Mouse (Mus musculus) heart, embryonic 12.5 days (tissue): Measurements from ENCODE around the gene Ddx54. TPM values are rescaled to one million over a fixed set of nuclear protein-coding genes. Genes with fewer than 3 reads are reported as not detected.

Source experiments
- ATAC-seq: fragments of 200-750 bp; cut with Nextera tagmentation; 2 replicates; pipeline ENCODE4 v1.8.0; 2017; ENCODE audit warnings: moderate TSS enrichment, moderate library complexity; ENCODE audit not compliant: insufficient number of reproducible peaks, low FRiP score
- H3K27ac ChIP-seq: fragments of 300-500 bp; sonication (generic); 2 replicates; pipeline ENCODE4 v1.5.1; 2016; ENCODE audit warnings: mild to moderate bottlenecking, moderate library complexity; ENCODE audit not compliant: poor library complexity, severe bottlenecking
- H3K27me3 ChIP-seq: fragments of 300-500 bp; sonication (generic); replicated peaks from 2 replicates; pipeline ENCODE4 v1.6.1; 2016; ENCODE audit warnings: mild to moderate bottlenecking, moderate library complexity
- H3K36me3 ChIP-seq: fragments of 300-500 bp; sonication (generic); 2 replicates; pipeline ENCODE4 v1.6.1; 2016; ENCODE audit warnings: mild to moderate bottlenecking, moderate library complexity
- H3K4me1 ChIP-seq: fragments of 300-500 bp; sonication (generic); replicated peaks from 2 replicates; pipeline ENCODE4 v1.6.1; 2016; ENCODE audit warnings: mild to moderate bottlenecking
- H3K4me2 ChIP-seq: fragments of 300-500 bp; sonication (generic); 2 replicates; pipeline ENCODE4 v1.6.1; 2016; ENCODE audit warnings: mild to moderate bottlenecking, moderate library complexity
- H3K4me3 ChIP-seq: fragments of 300-500 bp; sonication (generic); 2 replicates; pipeline ENCODE4 v1.5.1; 2016; ENCODE audit warnings: mild to moderate bottlenecking
- H3K9ac ChIP-seq: fragments of 300-500 bp; sonication (generic); 2 replicates; pipeline ENCODE4 v1.6.1; 2016; ENCODE audit warnings: mild to moderate bottlenecking, moderate library complexity
- H3K9me3 ChIP-seq: fragments of 300-500 bp; sonication (generic); replicated peaks from 2 replicates; pipeline ENCODE4 v1.6.1; 2016; ENCODE audit warnings: mild to moderate bottlenecking, moderate library complexity
- WGBS: fragments of 180-500 bp; shearing (Covaris S2); methylation state at CpG from one replicate; pipeline ENCODE4 v1.1.7; 2016; 5-methylcytosine and 5-hydroxymethylcytosine counted together
- polyA plus RNA-seq: library from polyadenylated mRNA; unstranded; fragments of >200 nt; fragmentation: Nextera tagmentation; extraction: Ambion mirVana; gene quantifications from 2 replicates; pipeline ENCODE4 v1.2.1, GENCODE M21; 2016

The Ddx54 gene
- polyA plus RNA-seq, 1 experiment from 2014 or later: 38.7 TPM

GRCm38 (mm10) chr5:120612822-120613604 lies 474 bp downstream of the Ddx54 start:
- Histone ChIP-seq H3K27me3 (no peaks in the 10 kb centered on the region), H3K9me3 (peaks cover 5% of the 10 kb centered on the region; the same call in 1 of the 2 replicates), H3K36me3 (peaks cover 39% of the 10 kb centered on the region), H3K4me1 (peaks cover 18% of the 10 kb centered on the region), H3K27ac (peak overlapping the region; percentile 69), H3K4me2 (peak overlapping the region; percentile 95), H3K4me3 (peak overlapping the region; percentile 69), H3K9ac (peak overlapping the region; percentile 82)
- peak; percentile 94 for ATAC-seq
- WGBS: under 1% methylated on average over 65 of the region's 69 CpGs

DNA sequence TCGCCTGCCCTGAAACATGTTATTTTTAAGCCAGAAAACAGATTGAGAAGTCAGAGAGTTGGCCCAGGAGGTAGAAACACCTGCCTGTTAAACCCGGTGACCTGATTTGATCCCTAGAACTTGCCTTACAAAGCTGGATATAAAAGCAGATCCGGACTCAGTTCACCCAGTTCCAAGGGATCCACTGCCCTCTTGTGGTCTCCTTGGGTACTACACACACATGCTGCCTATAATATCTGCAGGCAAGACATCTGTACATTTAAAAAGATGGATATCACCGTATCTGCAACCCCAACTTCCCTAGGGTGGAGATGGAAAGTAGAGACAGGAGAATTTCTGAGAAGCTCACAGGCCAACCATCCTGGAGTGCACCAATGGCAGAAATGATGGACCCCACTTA lies 3.4 kb downstream of the Ddx54 start:
- no peak overlapping the region for H3K9ac ChIP-seq
- peaks cover 5% of the 10 kb centered on the region; the same call in 1 of the 2 replicates for H3K9me3 ChIP-seq
- H3K4me3 ChIP-seq: no peak overlapping the region
- H3K27ac ChIP-seq: no peak overlapping the region
- no peak overlapping the region for H3K4me2 ChIP-seq
- peaks cover 18% of the 10 kb centered on the region for H3K4me1 ChIP-seq
- H3K36me3 ChIP-seq: peaks cover 59% of the 10 kb centered on the region
- no peaks in the 10 kb centered on the region for H3K27me3 ChIP-seq
- 96% methylated on average over 4 of the region's 4 CpGs for WGBS
- no peak for ATAC-seq

DNA sequence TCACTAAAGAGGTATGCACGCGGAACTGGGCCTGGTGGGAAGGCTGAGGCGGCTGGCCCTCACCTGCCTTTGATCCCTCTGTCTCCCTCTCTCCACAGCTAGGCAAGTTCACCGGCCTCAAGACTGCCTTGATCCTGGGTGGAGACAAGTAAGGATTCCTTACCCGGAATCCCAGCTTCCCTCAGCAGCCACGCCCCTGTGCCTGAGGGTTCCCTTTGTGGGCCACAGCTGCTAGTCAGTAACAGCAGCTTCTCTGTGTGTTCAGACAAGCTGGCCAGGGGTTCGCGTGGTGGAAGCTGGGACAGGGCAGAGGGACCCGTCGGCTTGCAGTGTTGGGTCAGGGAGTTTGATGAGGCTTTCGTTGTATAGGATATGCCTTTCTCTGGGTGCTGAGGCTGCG lies 6.2 kb downstream of the Ddx54 start:
- Histone ChIP-seq H3K9ac (no peak overlapping the region), H3K36me3 (peaks cover 84% of the 10 kb centered on the region), H3K27me3 (no peaks in the 10 kb centered on the region), H3K4me2 (no peak overlapping the region), H3K27ac (no peak overlapping the region), H3K9me3 (peaks cover 5% of the 10 kb centered on the region; the same call in 1 of the 2 replicates), H3K4me1 (peaks cover 15% of the 10 kb centered on the region), H3K4me3 (no peak overlapping the region)
- ATAC-seq: no peak
- WGBS: 82% methylated on average over 12 of the region's 12 CpGs

DNA sequence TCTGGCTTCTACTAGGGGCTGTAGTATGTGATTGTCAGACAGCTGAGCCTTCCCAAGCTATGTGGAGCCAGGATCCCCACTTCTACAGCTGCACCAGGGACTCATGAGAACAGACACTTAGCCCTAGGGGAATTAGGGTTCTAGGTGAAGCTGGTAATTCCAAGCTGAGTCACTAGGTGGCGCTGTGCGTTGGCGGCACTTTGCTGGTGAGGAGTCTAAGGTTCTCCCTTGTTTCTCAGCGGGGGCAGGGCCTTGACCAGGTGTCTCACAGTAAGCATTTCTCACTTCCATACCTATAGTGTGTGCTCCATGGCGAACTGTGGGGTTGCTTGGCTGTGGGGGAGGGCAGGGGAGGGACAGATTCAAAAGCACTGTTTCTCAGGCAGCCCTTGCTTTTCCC lies 6.7 kb downstream of the Ddx54 start:
- Histone ChIP-seq H3K4me1 (peaks cover 11% of the 10 kb centered on the region), H3K36me3 (peaks cover 89% of the 10 kb centered on the region), H3K27ac (no peak overlapping the region), H3K27me3 (no peaks in the 10 kb centered on the region), H3K9ac (no peak overlapping the region), H3K4me2 (no peak overlapping the region), H3K4me3 (no peak overlapping the region), H3K9me3 (peaks cover 5% of the 10 kb centered on the region; the same call in 1 of the 2 replicates)
- WGBS: 17% methylated on average over 5 of the region's 5 CpGs
- ATAC-seq: no peak

- Histone ChIP-seq H3K4me1 (peaks cover 11% of the 10 kb centered on the region), H3K27ac (no peak overlapping the region), H3K9ac (no peak overlapping the region), H3K4me3 (no peak overlapping the region), H3K9me3 (peaks cover 5% of the 10 kb centered on the region; the same call in 1 of the 2 replicates), H3K36me3 (peaks cover 95% of the 10 kb centered on the region), H3K27me3 (no peaks in the 10 kb centered on the region), H3K4me2 (no peak overlapping the region)
- WGBS: 70% methylated on average over 18 of the region's 18 CpGs
- ATAC-seq: no peak
These were observed 8.0 kb downstream of the Ddx54 start for GRCm38 (mm10) chr5:120620375-120621077.

GRCm38 (mm10) chr5:120621078-120621765 lies 8.7 kb downstream of the Ddx54 start:
- Histone ChIP-seq H3K36me3 (peaks cover 95% of the 10 kb centered on the region), H3K4me2 (no peak overlapping the region)
- ATAC-seq: no peak

DNA sequence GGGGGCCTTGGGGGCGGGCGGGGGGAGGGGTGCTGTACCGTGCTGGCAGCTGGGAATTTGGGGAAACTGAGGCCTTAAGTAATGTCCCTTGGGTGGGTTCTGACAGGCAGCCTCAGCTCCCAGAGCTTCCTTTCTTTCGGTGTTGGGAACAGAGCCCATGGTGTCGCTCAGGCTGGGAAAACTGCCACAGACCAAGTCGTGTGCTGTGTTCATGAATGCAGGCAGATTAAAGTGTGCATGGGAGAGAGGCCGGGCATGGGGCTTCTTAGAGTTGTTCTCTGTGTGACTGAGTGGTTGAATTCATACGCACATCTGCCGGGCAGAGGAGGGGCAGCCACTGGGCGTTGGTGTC lies 9.3 kb downstream of the Ddx54 start:
- H3K27me3 ChIP-seq: no peaks in the 10 kb centered on the region
- H3K4me2 ChIP-seq: no peak overlapping the region
- H3K9ac ChIP-seq: 0 out of 2 replicates have a peak overlapping the region, but pooled peaks have one; percentile 1
- H3K4me3 ChIP-seq: no peak overlapping the region
- no peak for ATAC-seq
- H3K27ac ChIP-seq: no peak overlapping the region
- H3K4me1 ChIP-seq: peaks cover 11% of the 10 kb centered on the region
- WGBS: 92% methylated on average over 10 of the region's 10 CpGs
- no peaks in the 10 kb centered on the region for H3K9me3 ChIP-seq
- H3K36me3 ChIP-seq: peaks cover 97% of the 10 kb centered on the region

More at GRCm38 (mm10) chr5:120621078-120621765, 8.7 kb downstream of the Ddx54 start:
- H3K9ac ChIP-seq: no peak overlapping the region
- no peak overlapping the region for H3K4me3 ChIP-seq
- 85% methylated on average over 23 of the region's 23 CpGs for WGBS
- H3K9me3 ChIP-seq: no peaks in the 10 kb centered on the region
- H3K4me1 ChIP-seq: peaks cover 11% of the 10 kb centered on the region
- H3K27me3 ChIP-seq: no peaks in the 10 kb centered on the region
- H3K27ac ChIP-seq: no peak overlapping the region

DNA sequence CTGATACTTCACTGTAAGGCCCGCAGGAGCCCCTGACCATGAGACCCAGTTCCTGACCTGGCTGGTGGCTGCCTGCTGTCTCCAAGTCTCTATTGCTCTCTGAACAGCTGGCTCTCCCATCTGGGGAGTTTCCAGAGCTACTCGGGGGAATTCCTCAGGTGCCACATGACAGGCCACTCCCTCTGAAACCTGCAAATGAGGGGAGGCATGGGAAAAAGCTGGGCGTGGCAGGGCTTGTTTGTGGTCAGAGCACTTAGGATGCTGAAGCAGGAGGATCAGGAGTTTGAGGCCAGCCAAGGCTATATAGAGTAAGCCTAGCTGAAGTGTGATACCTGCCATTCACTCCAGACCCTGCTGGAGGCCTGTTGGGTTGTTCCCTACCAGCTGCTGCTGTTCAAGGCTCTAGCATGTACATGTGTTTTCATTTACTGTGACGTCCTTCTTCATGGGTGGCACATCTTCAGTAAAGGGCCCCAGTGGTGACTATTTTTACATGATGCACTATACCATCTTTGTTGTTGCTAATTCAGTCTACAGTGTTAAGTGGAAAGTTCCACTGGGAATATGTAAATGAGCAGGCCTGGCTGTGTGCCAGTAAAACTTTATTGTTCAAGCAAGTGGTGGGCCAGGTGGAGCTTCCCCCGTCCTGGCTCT lies 9.8 kb downstream of the Ddx54 start:
- H3K4me2 ChIP-seq: no peak overlapping the region
- H3K27me3 ChIP-seq: no peaks in the 10 kb centered on the region
- no peak for ATAC-seq
- no peaks in the 10 kb centered on the region for H3K9me3 ChIP-seq
- no peak overlapping the region for H3K4me3 ChIP-seq
- 0 out of 2 replicates have a peak overlapping the region, but pooled peaks have one; percentile 1 for H3K9ac ChIP-seq
- H3K27ac ChIP-seq: no peak overlapping the region
- peaks cover 11% of the 10 kb centered on the region for H3K4me1 ChIP-seq
- H3K36me3 ChIP-seq: peaks cover 97% of the 10 kb centered on the region
- 75% methylated on average over 5 of the region's 5 CpGs for WGBS

- Histone ChIP-seq H3K4me2 (no peak overlapping the region), H3K36me3 (peaks cover 86% of the 10 kb centered on the region), H3K27ac (no peak overlapping the region), H3K4me3 (no peak overlapping the region), H3K27me3 (0 out of 2 replicates have a peak, but pooled peaks cover 2% of the 10 kb centered on the region), H3K4me1 (peaks cover 23% of the 10 kb centered on the region), H3K9me3 (no peaks in the 10 kb centered on the region), H3K9ac (no peak overlapping the region)
- whole genome bisulfite sequencing: 90% methylated on average over 10 of the region's 10 CpGs
- ATAC-seq: no peak
These were observed 11.9 kb downstream of the Ddx54 start for GRCm38 (mm10) chr5:120624427-120624826.

GRCm38 (mm10) chr5:120626399-120626798 lies 13.9 kb downstream of the Ddx54 start:
- H3K36me3 ChIP-seq: peaks cover 66% of the 10 kb centered on the region
- ATAC-seq: no peak
- peaks cover 25% of the 10 kb centered on the region for H3K4me1 ChIP-seq
- H3K4me3 ChIP-seq: no peak overlapping the region
- peaks cover 13% of the 10 kb centered on the region for H3K27me3 ChIP-seq
- H3K27ac ChIP-seq: no peak overlapping the region
- H3K9ac ChIP-seq: no peak overlapping the region
- H3K4me2 ChIP-seq: no peak overlapping the region
- WGBS: 34% methylated on average over 19 of the region's 19 CpGs
- no peaks in the 10 kb centered on the region for H3K9me3 ChIP-seq
